Mouse (Mus musculus) layer of hippocampus, adult 9-10 months (tissue): ENCODE results near the gene Fahd2a.
A peak's percentile ranks its signal among the peaks of the same experiment; 100 is the strongest.

ENCODE experiments used
- DNase-seq: peaks from one replicate; pipeline ENCODE4 v3.0.0; 2022; ENCODE audit warnings: low spot score

Fahd2a gene

GRCm38 (mm10) chr2:127430238-127430637 is 14.1 kb downstream of the Fahd2a start:
- DNase-seq, result peak; percentile 71

DNA sequence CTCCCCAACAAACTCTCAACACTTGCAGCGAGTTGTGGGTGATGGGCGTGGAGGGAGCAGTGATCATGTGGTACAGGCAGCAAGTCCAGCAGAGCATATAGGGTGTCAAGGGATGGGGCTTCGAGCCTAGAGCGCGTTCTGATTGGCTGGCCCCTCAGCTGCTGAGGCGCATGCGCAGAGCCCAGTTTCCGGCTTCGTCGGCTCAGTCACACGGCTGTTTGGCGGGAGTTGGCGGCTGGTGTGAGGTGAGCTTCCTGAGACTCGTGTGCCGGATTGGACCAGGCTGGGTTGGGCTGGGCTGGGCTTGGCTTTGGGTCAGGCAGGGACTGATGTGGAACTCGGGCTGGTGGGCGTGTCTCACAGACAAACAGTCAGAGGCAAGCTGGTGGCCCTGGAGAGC is 19.4 kb downstream of the Fahd2a start, which contains the start of gene Gpat2:
Gpat2 (plus strand) TSS at position 223 of the 400 bp plus-strand sequence.
- DNase-seq, result no peak

- no peak for DNase-seq
These were observed 25.9 kb downstream of the Fahd2a start for GRCm38 (mm10) chr2:127418266-127418970.

- DNase-seq, result no peak
These were observed 27.7 kb downstream of the Fahd2a start for GRCm38 (mm10) chr2:127416706-127417105.

- no peak for DNase-seq
These were observed 28.6 kb downstream of the Fahd2a start for GRCm38 (mm10) chr2:127415806-127416205.

GRCm38 (mm10) chr2:127411126-127411525 is 33.2 kb downstream of the Fahd2a start:
- no peak for DNase-seq

DNA sequence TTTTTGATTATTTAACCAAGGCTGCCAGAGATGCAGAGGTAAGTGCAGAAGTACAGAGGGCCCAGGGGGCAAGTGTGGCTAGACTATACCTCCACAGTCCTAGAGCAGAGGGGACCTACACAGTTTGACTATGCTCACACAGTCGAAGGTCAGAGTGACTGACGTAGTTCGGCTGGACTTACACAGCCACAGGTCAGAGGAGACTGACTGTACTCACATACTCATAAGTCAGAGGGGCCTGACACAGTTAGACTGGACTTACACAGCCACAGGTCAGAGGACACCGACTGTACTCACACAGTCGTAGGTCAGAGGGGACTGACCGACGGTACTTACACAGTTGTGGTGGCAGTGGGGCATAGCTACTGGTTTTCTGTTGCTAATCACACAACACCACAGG is 45.6 kb downstream of the Fahd2a start:
- DNase-seq, result no peak

GRCm38 (mm10) chr2:127394606-127395161 is 49.7 kb downstream of the Fahd2a start:
- DNase-seq, result no peak

DNA sequence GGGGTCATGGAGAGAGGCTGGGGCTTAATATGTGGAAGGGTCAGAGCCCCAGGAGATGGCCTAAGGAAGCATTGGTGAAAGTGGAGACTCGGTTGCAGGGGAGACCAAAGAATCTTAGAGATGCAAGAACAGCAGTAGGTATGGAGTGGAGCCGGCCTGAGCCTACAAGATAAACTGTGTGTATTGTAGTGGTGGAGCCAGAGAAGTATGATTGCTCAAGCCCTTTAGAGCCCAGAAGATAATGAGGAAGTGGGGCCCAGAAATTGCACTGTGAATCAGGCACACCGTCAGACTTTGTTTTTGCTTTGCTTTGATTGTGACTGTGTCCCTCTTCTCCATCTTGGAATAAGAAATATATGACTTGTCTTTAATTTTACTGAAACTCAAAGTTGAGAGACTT is 53.0 kb downstream of the Fahd2a start:
- DNase-seq, result no peak

DNA sequence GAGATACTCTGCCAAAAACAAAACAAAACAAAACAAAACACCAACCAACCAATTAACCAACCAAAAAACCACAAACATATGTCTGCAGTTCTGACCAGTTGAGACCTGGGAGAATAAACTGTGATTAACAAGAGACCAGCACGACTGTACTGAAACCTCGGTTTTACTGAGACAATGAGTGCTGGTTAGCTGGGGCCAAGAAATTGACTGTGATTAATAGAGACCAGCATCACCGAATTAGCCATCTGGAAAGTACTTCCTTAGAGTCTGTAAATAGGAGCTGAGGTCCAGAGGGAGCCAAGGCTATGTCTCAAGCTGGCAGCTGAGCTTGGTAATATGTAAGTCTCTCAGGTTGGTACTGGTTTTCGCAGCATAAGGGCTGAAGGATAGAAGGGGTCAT is 53.5 kb downstream of the Fahd2a start:
- no peak for DNase-seq

- DNase-seq, result no peak
These were observed 54.0 kb downstream of the Fahd2a start for GRCm38 (mm10) chr2:127390352-127390751.

DNA sequence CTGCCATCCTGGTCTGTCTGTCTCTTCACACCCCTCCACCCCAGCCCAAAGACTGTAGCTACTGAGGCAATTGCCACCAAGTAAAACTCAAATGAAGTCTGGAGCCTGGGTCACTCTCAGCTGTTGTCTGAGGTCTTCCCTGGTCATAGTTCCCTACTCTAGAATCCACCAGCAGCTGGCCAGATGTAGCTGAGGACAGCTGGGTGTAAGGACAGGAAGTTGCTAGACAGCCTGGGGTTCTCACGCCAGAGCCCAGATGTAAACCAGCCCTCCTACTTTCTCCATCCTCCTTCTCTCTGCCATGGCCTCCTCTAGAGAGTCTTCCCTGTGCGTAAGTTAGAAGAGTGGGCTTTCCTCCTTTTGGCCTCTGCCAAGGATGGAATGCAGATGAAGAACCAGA is 56.8 kb downstream of the Fahd2a start:
- no peak for DNase-seq
